Mouse (Mus musculus): Measurements from ENCODE around the gene Cd300lg. TPM values are rescaled to one million over a fixed set of nuclear protein-coding genes. Genes with fewer than 3 reads are reported as not detected.

Cd300lg gene
- 1.3 and 1.8 TPM in 2 replicates for polyA plus RNA-seq (2015; fragmentation: Nextera tagmentation; extraction: Ambion mirVana)

DNA sequence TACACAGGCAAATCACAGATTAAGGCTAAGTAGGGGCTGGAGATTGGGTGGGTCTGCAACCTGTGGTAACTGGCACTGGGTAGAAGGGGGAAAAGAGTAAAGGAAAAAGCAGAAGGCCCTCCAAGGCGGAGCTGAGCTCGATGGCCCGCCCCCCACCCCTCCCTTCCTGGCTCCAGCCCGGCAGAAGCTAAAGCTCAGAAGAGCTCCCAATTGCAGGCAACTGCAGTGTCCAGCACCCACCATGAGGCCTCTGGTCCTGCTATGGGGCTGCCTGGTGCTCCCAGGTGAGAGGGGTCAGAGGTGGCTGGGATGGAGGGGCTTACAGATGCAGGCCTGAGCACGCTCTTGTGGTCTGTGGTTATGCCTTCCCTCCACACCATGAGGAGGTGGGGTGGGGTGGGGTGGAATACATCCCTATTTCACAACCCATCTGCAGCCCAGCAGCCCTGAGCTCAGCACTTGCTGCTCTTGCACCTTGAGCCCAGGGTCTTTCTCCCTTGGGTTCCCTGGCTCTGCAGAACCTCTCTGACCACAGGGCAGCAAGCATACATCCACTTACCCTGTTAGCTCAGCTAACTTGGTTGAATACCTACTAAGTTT, at the start of gene Cd300lg:
Cd300lg (plus strand) TSS at position 160 of the 600 bp plus-strand sequence.
- H3K27me3 ChIP-seq (ENCODE audit: insufficient read depth, low read length): no peaks in the 10 kb centered on the region
- no peak within 1 kb of the TSS for H3K9ac ChIP-seq (replicated peaks; ENCODE audit: low read length)
- peaks cover 11% of the 10 kb centered on the region; the same call in 1 of the 2 replicates for H3K9me3 ChIP-seq (ENCODE audit: low read length)
- H3K36me3 ChIP-seq (ENCODE audit: insufficient read depth, low read length): no peaks in the 10 kb centered on the region
- WGBS: 68% methylated on average over 4 of the region's 5 CpGs
- H3K4me3 ChIP-seq (ENCODE audit: low read length): no peak within 1 kb of the TSS
- H3K27ac ChIP-seq (ENCODE audit: low read length): no peak within 1 kb of the TSS
- peaks cover 4% of the 10 kb centered on the region; the same call in 1 of the 2 replicates for H3K4me1 ChIP-seq (ENCODE audit: insufficient read depth, low read length)
- no peak within 1 kb of the TSS for H3K4me2 ChIP-seq (replicated peaks; ENCODE audit: low read depth, low read length)
- 0 out of 2 replicates have a peak, but pooled peaks have one; percentile 16 for ATAC-seq (ENCODE audit: low FRiP score, low TSS enrichment)

DNA sequence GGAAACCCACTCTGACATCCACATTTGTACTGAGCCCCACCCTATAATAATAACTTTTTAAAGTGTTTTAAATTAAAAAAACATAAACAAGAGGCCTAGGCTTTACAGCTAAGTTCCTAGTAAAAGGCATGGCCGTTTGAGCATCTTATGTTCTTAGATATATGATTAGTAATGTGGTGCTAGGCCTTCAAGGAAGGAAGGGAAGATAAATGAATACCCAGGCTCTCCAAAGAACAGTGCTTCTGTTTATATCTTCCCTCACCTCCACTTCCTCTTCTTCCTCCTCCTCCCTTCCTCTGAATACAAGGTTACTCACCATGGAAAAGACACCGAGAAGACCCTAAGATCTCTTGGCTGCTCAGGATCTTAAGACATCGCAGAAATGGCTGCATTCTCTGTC, 49.5 kb upstream of the Cd300lg start:
- no peak for ATAC-seq (ENCODE audit: low FRiP score, low TSS enrichment)
- Histone ChIP-seq H3K9ac (replicated peaks; ENCODE audit: low read length) (no peak overlapping the region), H3K27me3 (ENCODE audit: insufficient read depth, low read length) (no peaks in the 10 kb centered on the region), H3K36me3 (ENCODE audit: insufficient read depth, low read length) (no peaks in the 10 kb centered on the region), H3K9me3 (ENCODE audit: low read length) (no peaks in the 10 kb centered on the region), H3K4me2 (replicated peaks; ENCODE audit: low read depth, low read length) (no peak overlapping the region), H3K27ac (ENCODE audit: low read length) (no peak overlapping the region), H3K4me1 (ENCODE audit: insufficient read depth, low read length) (no peaks in the 10 kb centered on the region), H3K4me3 (ENCODE audit: low read length) (no peak overlapping the region)
- WGBS: 83% methylated on average over 3 of the region's 3 CpGs

- Histone ChIP-seq H3K9ac (replicated peaks; ENCODE audit: low read length) (no peak overlapping the region), H3K4me1 (ENCODE audit: insufficient read depth, low read length) (no peaks in the 10 kb centered on the region), H3K27ac (ENCODE audit: low read length) (no peak overlapping the region), H3K4me3 (ENCODE audit: low read length) (no peak overlapping the region), H3K36me3 (ENCODE audit: insufficient read depth, low read length) (no peaks in the 10 kb centered on the region), H3K27me3 (ENCODE audit: insufficient read depth, low read length) (no peaks in the 10 kb centered on the region), H3K9me3 (ENCODE audit: low read length) (no peaks in the 10 kb centered on the region), H3K4me2 (replicated peaks; ENCODE audit: low read depth, low read length) (no peak overlapping the region)
- no peak for ATAC-seq (ENCODE audit: low FRiP score, low TSS enrichment)
- WGBS: 88% methylated on average over 7 of the region's 7 CpGs
Observed at GRCm38 (mm10) chr11:101992411-101992810, 48.9 kb upstream of the Cd300lg start.

DNA sequence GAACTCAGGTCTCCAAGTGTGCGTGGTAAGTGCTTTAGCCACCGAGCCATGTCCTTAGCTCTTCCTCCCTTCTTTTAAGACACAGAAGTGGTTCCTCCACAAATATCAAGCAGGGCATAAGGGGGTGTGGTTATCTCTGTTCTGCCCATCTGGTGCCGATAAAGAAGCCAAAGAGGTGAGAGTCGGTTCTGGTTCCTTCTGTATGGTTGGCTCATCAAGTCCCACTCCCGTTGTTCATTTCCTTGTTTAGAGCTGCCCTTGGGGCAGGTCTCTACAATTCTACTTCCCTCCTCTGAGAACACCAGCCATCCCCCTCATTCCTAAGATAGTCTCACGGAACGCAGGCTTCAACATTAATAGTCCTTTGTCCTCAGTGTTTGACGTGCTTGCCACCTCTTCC, 47.2 kb upstream of the Cd300lg start:
- Histone ChIP-seq H3K4me2 (replicated peaks; ENCODE audit: low read depth, low read length) (no peak overlapping the region), H3K4me3 (ENCODE audit: low read length) (no peak overlapping the region), H3K27ac (ENCODE audit: low read length) (no peak overlapping the region), H3K27me3 (ENCODE audit: insufficient read depth, low read length) (no peaks in the 10 kb centered on the region), H3K4me1 (ENCODE audit: insufficient read depth, low read length) (peaks cover 3% of the 10 kb centered on the region; the same call in 1 of the 2 replicates), H3K9me3 (ENCODE audit: low read length) (no peaks in the 10 kb centered on the region), H3K9ac (replicated peaks; ENCODE audit: low read length) (no peak overlapping the region), H3K36me3 (ENCODE audit: insufficient read depth, low read length) (no peaks in the 10 kb centered on the region)
- ATAC-seq (ENCODE audit: low FRiP score, low TSS enrichment): no peak
- WGBS: 61% methylated on average over 8 of the region's 8 CpGs

DNA sequence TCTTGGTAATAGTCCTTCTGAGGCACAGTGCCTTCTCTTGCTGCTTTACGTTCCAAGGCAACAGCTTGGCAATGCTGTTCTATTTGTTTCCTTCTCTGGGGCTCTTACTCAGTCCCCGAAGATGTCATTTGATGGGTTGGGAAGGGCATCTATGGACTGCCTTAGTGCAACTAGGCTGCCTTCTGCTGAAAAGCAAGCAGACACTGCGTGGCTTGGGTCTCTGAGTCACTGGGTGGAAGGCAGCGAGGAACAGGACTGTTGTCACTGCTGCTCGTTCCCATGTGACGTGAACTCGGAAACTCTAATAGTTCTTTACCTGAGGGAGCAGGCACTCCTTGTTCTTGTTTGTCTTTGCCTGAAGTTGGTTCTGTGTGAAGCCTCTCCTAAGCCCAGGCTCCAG, 45.4 kb upstream of the Cd300lg start:
- H3K4me1 ChIP-seq (ENCODE audit: insufficient read depth, low read length): peaks cover 6% of the 10 kb centered on the region
- H3K4me2 ChIP-seq (replicated peaks; ENCODE audit: low read depth, low read length): no peak overlapping the region
- H3K9me3 ChIP-seq (ENCODE audit: low read length): no peaks in the 10 kb centered on the region
- no peaks in the 10 kb centered on the region for H3K36me3 ChIP-seq (ENCODE audit: insufficient read depth, low read length)
- 89% methylated on average over 7 of the region's 7 CpGs for WGBS
- H3K27ac ChIP-seq (ENCODE audit: low read length): no peak overlapping the region
- no peaks in the 10 kb centered on the region for H3K27me3 ChIP-seq (ENCODE audit: insufficient read depth, low read length)
- no peak overlapping the region for H3K4me3 ChIP-seq (ENCODE audit: low read length)
- ATAC-seq (ENCODE audit: low FRiP score, low TSS enrichment): no peak
- H3K9ac ChIP-seq (replicated peaks; ENCODE audit: low read length): no peak overlapping the region

GRCm38 (mm10) chr11:101998258-101998657, 43.1 kb upstream of the Cd300lg start:
- H3K4me2 ChIP-seq (replicated peaks; ENCODE audit: low read depth, low read length): no peak overlapping the region
- no peaks in the 10 kb centered on the region for H3K36me3 ChIP-seq (ENCODE audit: insufficient read depth, low read length)
- H3K9me3 ChIP-seq (ENCODE audit: low read length): no peaks in the 10 kb centered on the region
- ATAC-seq (ENCODE audit: low FRiP score, low TSS enrichment): peak; percentile 23; the same call in 1 of the 2 replicates
- no peak overlapping the region for H3K4me3 ChIP-seq (ENCODE audit: low read length)
- peaks cover 6% of the 10 kb centered on the region for H3K4me1 ChIP-seq (ENCODE audit: insufficient read depth, low read length)
- H3K9ac ChIP-seq (replicated peaks; ENCODE audit: low read length): no peak overlapping the region
- no peaks in the 10 kb centered on the region for H3K27me3 ChIP-seq (ENCODE audit: insufficient read depth, low read length)
- 0 out of 2 replicates have a peak overlapping the region, but pooled peaks have one; percentile 11 for H3K27ac ChIP-seq (ENCODE audit: low read length)
- WGBS: 36% methylated on average over 5 of the region's 5 CpGs

DNA sequence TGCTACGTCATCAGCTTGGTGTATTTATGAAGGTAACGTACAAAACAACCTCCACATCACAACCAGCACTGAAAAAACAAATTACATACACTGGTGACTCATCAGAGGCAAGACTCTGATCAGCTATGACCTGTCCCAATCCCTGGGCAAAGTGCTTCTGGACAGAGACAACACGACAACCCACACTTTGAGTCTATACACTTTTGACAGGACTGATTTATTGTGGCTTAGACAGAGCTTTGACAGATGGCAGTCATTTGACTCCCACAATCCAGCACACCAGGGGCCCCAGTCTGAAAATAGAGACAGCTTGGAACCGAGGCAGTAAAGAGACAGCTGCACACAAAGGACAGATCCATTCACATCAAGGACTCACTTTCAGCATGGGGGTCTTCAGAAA, 41.8 kb upstream of the Cd300lg start:
- no peak for ATAC-seq (ENCODE audit: low FRiP score, low TSS enrichment)
- Histone ChIP-seq H3K36me3 (ENCODE audit: insufficient read depth, low read length) (peaks cover 3% of the 10 kb centered on the region; the same call in 1 of the 2 replicates), H3K27me3 (ENCODE audit: insufficient read depth, low read length) (no peaks in the 10 kb centered on the region), H3K9me3 (ENCODE audit: low read length) (no peaks in the 10 kb centered on the region; the same call in 1 of the 2 replicates), H3K9ac (replicated peaks; ENCODE audit: low read length) (no peak overlapping the region), H3K4me3 (ENCODE audit: low read length) (no peak overlapping the region), H3K4me2 (replicated peaks; ENCODE audit: low read depth, low read length) (no peak overlapping the region), H3K27ac (ENCODE audit: low read length) (no peak overlapping the region), H3K4me1 (ENCODE audit: insufficient read depth, low read length) (peaks cover 6% of the 10 kb centered on the region)
- WGBS: 51% methylated on average over 4 of the region's 4 CpGs

DNA sequence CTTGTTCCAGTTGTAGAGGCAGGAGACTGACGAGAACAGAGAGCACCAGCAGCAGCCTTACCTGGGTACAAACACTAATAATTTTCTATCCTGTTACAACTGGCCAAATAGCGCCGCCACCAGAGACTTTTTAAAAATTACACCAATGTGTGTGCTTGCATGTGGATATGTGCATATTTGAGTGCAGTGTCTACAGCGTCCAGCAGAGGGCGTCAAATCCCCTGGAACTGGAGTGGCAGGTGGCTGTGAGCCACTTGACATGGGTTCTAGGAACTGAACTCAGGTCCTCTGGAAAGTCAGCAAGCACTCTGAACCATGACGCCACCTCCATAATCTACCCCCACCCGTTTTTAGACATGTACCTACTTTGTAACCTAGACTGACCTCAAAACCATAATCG, 37.1 kb upstream of the Cd300lg start:
- WGBS: 95% methylated on average over 8 of the region's 8 CpGs
- no peak for ATAC-seq (ENCODE audit: low FRiP score, low TSS enrichment)
- H3K27me3 ChIP-seq (ENCODE audit: insufficient read depth, low read length): peaks cover 6% of the 10 kb centered on the region; the same call in 1 of the 2 replicates
- H3K9ac ChIP-seq (replicated peaks; ENCODE audit: low read length): no peak overlapping the region
- no peaks in the 10 kb centered on the region; the same call in 1 of the 2 replicates for H3K9me3 ChIP-seq (ENCODE audit: low read length)
- H3K4me3 ChIP-seq (ENCODE audit: low read length): no peak overlapping the region
- H3K4me1 ChIP-seq (ENCODE audit: insufficient read depth, low read length): peaks cover 3% of the 10 kb centered on the region; the same call in 1 of the 2 replicates
- no peak overlapping the region for H3K4me2 ChIP-seq (replicated peaks; ENCODE audit: low read depth, low read length)
- H3K36me3 ChIP-seq (ENCODE audit: insufficient read depth, low read length): peaks cover 10% of the 10 kb centered on the region
- H3K27ac ChIP-seq (ENCODE audit: low read length): no peak overlapping the region

GRCm38 (mm10) chr11:102006271-102006670, 35.0 kb upstream of the Cd300lg start:
- Histone ChIP-seq H3K27me3 (ENCODE audit: insufficient read depth, low read length) (peaks cover 6% of the 10 kb centered on the region; the same call in 1 of the 2 replicates), H3K4me3 (ENCODE audit: low read length) (no peak overlapping the region), H3K27ac (ENCODE audit: low read length) (no peak overlapping the region), H3K4me1 (ENCODE audit: insufficient read depth, low read length) (no peaks in the 10 kb centered on the region), H3K4me2 (replicated peaks; ENCODE audit: low read depth, low read length) (no peak overlapping the region), H3K9me3 (ENCODE audit: low read length) (no peaks in the 10 kb centered on the region; the same call in 1 of the 2 replicates), H3K36me3 (ENCODE audit: insufficient read depth, low read length) (peaks cover 10% of the 10 kb centered on the region), H3K9ac (replicated peaks; ENCODE audit: low read length) (no peak overlapping the region)
- ATAC-seq (ENCODE audit: low FRiP score, low TSS enrichment): no peak
- WGBS: 74% methylated on average over 9 of the region's 9 CpGs

- H3K27ac ChIP-seq (ENCODE audit: low read length): no peak overlapping the region
- no peak overlapping the region for H3K4me3 ChIP-seq (ENCODE audit: low read length)
- 87% methylated on average over 5 of the region's 5 CpGs for WGBS
- H3K4me1 ChIP-seq (ENCODE audit: insufficient read depth, low read length): no peaks in the 10 kb centered on the region
- peaks cover 6% of the 10 kb centered on the region; the same call in 1 of the 2 replicates for H3K27me3 ChIP-seq (ENCODE audit: insufficient read depth, low read length)
- peaks cover 10% of the 10 kb centered on the region for H3K36me3 ChIP-seq (ENCODE audit: insufficient read depth, low read length)
- no peaks in the 10 kb centered on the region; the same call in 1 of the 2 replicates for H3K9me3 ChIP-seq (ENCODE audit: low read length)
- H3K4me2 ChIP-seq (replicated peaks; ENCODE audit: low read depth, low read length): no peak overlapping the region
- ATAC-seq (ENCODE audit: low FRiP score, low TSS enrichment): no peak
- H3K9ac ChIP-seq (replicated peaks; ENCODE audit: low read length): no peak overlapping the region
Observed at GRCm38 (mm10) chr11:102006688-102007087, 34.6 kb upstream of the Cd300lg start.

Data from kidney, embryonic 16.5 days (tissue).